Mouse (Mus musculus): ENCODE data around the gene Myo19.

The Myo19 gene

DNA sequence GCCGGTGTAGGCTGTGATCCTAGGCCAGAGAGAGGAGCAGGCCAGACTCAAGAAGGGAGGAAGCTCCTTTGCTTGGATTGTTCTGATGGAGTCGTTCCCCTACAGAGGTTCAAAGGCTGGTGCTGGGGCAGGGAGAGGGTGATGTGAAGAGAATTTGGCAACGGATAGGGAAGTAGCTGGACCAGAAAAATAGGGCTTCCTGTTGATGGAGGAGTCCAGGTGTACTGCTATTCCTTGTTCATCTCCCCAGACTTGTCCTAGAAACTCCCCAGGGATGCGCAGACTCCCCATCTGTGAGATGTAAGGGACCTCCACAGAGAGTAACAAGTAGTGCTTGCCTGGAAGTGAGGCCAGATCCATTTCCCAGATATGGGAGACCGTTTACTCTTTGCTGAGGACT, 76.5 kb downstream of the Myo19 start:
- TF ChIP-seq GATA4 (IDR thresholded peaks at IDR 0.05; ENCODE audit: insufficient replicate concordance, low read length), result no peak

DNA sequence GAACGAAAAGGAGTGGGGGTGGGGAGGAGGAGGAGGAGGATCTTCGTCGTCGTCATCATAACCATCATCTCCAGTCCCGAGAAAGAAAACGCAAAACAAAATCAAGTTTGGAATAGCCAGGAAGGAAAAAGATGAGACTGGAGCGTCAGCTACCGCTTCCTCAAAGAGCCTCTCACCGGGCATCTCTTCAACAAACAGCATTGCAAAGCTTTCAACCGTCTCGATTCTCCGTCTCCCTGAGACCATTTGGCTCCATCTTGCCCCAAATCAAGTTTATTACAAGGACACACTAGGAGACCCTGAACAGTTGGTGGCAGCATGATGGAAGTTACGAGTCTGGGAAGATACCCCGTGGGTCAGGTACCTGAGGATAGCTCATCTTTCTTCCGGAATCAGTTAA, 77.2 kb downstream of the Myo19 start:
- TF ChIP-seq GATA4 (IDR thresholded peaks at IDR 0.05; ENCODE audit: insufficient replicate concordance, low read length), result no peak

DNA sequence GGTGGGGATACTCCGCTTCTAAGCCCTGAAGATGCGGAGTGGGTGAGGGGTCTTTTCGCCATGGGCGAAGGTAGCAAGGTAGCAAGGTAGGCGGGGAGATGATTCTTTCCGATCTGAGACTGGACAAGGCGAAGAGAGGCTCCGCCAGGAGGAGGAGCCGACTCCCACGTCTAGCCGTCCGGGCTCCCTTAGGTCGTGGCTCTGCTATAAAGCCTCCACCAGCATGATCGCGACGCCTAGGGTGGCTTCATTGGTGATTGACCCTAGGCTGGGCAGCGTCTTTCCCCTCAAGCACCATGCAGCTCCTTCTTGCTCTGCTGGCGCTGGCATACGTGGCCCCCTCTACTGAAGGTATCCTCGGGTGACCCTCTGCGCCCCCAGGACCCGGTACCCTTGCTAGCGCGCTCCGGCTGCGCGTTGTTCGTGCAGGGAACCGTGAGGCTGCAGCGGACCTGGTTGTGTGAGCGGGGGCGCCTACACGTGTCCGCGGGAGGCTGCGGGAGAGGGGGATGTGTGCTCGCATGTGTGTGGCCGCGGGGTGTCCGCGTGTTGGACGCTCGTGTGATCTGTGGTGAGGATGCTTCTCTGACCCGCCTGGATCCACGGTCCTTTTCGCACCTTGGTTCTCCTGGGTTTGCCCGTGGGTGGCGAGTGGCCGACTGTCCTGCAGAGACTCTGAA, 77.8 kb downstream of the Myo19 start, which contains the start of gene Car4:
Gene Car4 (plus strand): TSS at position 196 of the 680 bp plus-strand sequence.
- TF ChIP-seq GATA4 (IDR thresholded peaks at IDR 0.05; ENCODE audit: insufficient replicate concordance, low read length), result no peak

DNA sequence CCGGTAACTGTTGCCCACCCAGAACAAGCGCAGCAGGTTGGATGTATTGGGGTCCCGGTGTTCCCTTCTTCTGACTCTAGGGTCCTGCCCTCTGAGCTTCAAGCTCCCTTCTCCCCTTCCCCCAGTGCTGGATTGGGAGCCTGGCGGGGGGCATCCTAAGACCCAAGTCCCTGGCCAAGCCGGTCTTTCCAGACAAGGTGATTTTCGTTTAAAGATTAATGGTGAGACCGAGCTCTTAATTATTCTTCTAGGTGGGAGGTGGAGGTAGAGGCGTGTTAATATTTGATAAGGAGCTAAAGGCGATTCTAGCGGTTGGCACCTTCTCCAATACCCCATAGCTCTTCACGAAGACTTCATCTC, 78.3 kb downstream of the Myo19 start:
- no peak for TF ChIP-seq GATA4 (IDR thresholded peaks at IDR 0.05; ENCODE audit: insufficient replicate concordance, low read length)

DNA sequence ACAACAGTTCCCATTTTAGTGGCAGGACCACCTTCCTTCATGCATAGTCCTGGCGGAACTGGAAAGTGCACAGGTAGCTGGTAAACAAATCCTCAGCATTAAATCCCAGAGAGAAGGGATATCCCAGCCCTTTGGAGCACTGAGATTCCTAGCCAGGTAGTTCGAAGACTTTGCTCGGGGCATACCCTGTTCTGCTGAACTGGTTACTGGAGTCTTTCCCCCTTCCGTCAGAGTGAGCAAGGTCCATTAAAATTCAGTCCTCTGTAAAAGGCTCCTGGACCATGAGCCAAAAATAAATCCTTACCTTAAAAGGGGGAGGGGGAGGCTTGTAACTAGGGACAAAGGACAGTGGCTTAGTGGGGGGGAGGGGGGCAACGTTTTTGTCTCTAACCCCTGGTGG, 79.2 kb downstream of the Myo19 start:
- TF ChIP-seq GATA4 (IDR thresholded peaks at IDR 0.05; ENCODE audit: insufficient replicate concordance, low read length), result no peak

DNA sequence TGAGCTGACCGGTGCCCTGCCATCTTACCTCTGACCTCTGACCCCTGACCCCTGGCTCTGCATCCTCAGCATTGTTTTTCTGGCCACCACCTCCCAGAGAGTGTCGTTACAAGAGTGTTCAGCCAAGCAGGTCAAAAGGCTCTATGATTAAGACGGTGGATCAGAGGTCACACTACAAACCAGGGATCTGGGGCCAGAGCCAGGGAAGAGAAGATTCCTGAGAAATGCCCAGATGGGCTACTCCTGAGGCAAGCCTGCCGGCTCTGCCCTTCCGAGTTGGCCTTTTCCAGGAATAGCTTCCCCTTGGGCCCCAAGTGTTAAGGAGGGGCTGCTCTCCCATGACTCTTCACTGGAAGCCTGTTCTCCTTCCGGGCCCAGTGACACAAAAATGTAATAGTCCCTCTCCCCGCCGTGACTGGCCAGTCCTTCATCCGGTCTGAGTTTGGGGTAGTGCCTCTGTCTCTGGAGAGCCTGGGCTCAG, 79.8 kb downstream of the Myo19 start:
- no peak for TF ChIP-seq GATA4 (IDR thresholded peaks at IDR 0.05; ENCODE audit: insufficient replicate concordance, low read length)

DNA sequence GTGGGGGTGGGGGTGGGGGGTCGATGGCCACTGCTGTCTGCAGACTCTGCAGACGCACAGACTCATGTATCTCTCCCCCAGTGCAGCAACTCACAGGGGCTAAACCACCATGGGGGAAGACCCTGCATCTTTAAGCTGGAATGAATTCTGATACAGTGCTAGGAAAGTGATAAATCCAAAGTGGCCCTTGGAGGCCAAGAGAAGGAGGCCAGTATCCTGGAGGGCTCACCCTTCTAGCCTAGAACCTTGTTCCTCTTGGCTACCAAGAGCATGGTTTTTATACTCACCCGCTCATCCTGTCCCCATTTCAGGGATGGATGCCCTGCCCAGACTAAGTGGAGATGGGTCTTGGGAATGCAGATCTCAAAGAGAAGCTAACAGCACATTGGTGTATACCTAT, 80.3 kb downstream of the Myo19 start:
- TF ChIP-seq GATA4 (IDR thresholded peaks at IDR 0.05; ENCODE audit: insufficient replicate concordance, low read length), result no peak

DNA sequence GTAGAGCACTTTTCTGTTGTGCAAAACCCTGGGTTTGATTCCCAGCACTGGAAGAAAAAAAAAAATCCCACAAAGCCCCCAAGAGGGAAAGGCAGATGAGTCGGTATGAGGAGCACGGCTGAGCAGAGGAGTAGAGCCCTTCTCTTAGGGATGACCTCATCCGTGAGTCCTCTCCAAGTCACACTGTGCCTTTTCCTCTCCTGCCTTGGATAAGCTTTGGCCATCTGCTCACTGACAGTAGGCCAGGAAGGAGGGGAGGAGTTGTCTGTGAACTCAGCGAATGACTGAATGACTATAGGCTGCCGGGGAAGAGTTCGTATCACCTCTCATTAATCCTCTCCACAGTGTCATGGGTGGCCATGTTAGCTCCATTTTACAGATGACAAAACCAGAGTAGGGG, 80.8 kb downstream of the Myo19 start:
- TF ChIP-seq GATA4 (IDR thresholded peaks at IDR 0.05; ENCODE audit: insufficient replicate concordance, low read length), result no peak
